Mouse (Mus musculus) cerebellum, adult 2 months (tissue): Measurements from ENCODE around the gene Col17a1.
A peak's percentile ranks its signal among the peaks of the same experiment; 100 is the strongest.

ENCODE experiments used
- CTCF ChIP-seq: fragments of 200-500 bp; IDR thresholded peaks from 2 replicates; pipeline ENCODE4 v1.5.1; 2011; ENCODE audit warnings: low read depth, mild to moderate bottlenecking, control low read depth, low read length, moderate library complexity, borderline replicate concordance; ENCODE audit not compliant: insufficient read depth
- POLR2A ChIP-seq: fragments of 200-500 bp; IDR thresholded peaks from 2 replicates; pipeline ENCODE4 v1.6.1; 2011; ENCODE audit warnings: low read length, control low read depth, borderline replicate concordance; ENCODE audit not compliant: insufficient read depth

GRCm38 (mm10) chr19:47731071-47731881, 39.4 kb upstream of the Col17a1 start, which contains the start of gene Sfr1:
- TF ChIP-seq POLR2A, result peak; percentile 92
- TF ChIP-seq CTCF, result peak; percentile 22; the same call in 1 of the 2 replicates
